Mouse (Mus musculus): ENCODE data around the gene Wdr64. TPM values are rescaled to one million over a fixed set of nuclear protein-coding genes. Genes with fewer than 3 reads are reported as not detected.

Wdr64 gene
- total and polyA plus RNA-seq, 3 experiments: 0.05 TPM; not detected in 2

- no peaks in the 10 kb centered on the region for H3K9me3 ChIP-seq (replicated peaks)
- H3K36me3 ChIP-seq (replicated peaks): no peaks in the 10 kb centered on the region
- ATAC-seq (ENCODE audit: extremely low read depth, insufficient number of reproducible peaks, low FRiP score, poor library complexity, severe bottlenecking): no peak
- no peaks in the 10 kb centered on the region for H3K27me3 ChIP-seq (ENCODE audit: insufficient read depth, low read length)
- H3K4me3 ChIP-seq (ENCODE audit: low read depth, low read length): no peak overlapping the region
- no peaks in the 10 kb centered on the region for H3K4me1 ChIP-seq (ENCODE audit: insufficient read depth, low read depth, low read length)
- no peak for TF ChIP-seq CTCF (IDR thresholded peaks at IDR 0.05; ENCODE audit: low read depth, low read length)
- TF ChIP-seq GATA2 (IDR thresholded peaks at IDR 0.05; ENCODE audit: borderline replicate concordance, low read depth, low read length): no peak
- no peak for TF ChIP-seq TAL1 (conservative IDR thresholded peaks at IDR 0.05; ENCODE audit: low read depth, low read length)
- TF ChIP-seq GATA1 (IDR thresholded peaks at IDR 0.05; ENCODE audit: borderline replicate concordance, low read length): no peak
- no peak for TF ChIP-seq POLR2AphosphoS5 (IDR thresholded peaks at IDR 0.05; ENCODE audit: insufficient replicate concordance, low read depth, low read length)
- DNase-seq (ENCODE audit: low spot score): no peak
These were observed 26.8 kb upstream of the Wdr64 start for GRCm38 (mm10) chr1:175671626-175672025.

- no peaks in the 10 kb centered on the region for H3K27me3 ChIP-seq (ENCODE audit: insufficient read depth, low read length)
- H3K4me3 ChIP-seq (ENCODE audit: low read depth, low read length): no peak overlapping the region
- H3K4me1 ChIP-seq (ENCODE audit: insufficient read depth, low read depth, low read length): no peaks in the 10 kb centered on the region
- ATAC-seq (ENCODE audit: extremely low read depth, insufficient number of reproducible peaks, low FRiP score, poor library complexity, severe bottlenecking): no peak
- no peaks in the 10 kb centered on the region for H3K9me3 ChIP-seq (replicated peaks)
- H3K36me3 ChIP-seq (replicated peaks): no peaks in the 10 kb centered on the region
- no peak for DNase-seq (ENCODE audit: low spot score)
- TF ChIP-seq TAL1 (conservative IDR thresholded peaks at IDR 0.05; ENCODE audit: low read depth, low read length) (no peak), CTCF (IDR thresholded peaks at IDR 0.05; ENCODE audit: low read depth, low read length) (no peak), GATA2 (IDR thresholded peaks at IDR 0.05; ENCODE audit: borderline replicate concordance, low read depth, low read length) (no peak), POLR2AphosphoS5 (IDR thresholded peaks at IDR 0.05; ENCODE audit: insufficient replicate concordance, low read depth, low read length) (no peak), GATA1 (IDR thresholded peaks at IDR 0.05; ENCODE audit: borderline replicate concordance, low read length) (no peak)
These were observed 24.6 kb upstream of the Wdr64 start for GRCm38 (mm10) chr1:175673563-175674325.

DNA sequence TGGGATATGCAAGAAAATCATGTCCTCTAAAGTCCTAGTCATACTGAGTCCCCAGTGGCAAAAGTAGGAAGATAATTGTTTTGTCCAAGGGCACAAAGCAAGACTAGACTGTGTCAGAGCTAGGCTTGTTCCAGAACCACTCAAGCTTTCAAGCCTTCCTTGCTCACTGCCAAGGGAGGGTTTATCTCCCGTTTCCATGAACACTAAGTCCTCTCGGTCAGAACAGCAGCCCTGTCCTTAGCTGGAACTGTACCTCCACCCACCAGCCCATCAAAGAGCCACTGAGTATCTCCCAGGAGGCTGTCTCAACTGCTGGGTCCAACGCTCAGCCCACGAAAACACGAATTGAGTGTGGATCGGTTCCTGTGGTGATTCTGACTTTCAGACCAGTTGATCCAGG, 23.3 kb upstream of the Wdr64 start:
- Histone ChIP-seq H3K4me1 (ENCODE audit: insufficient read depth, low read depth, low read length) (no peaks in the 10 kb centered on the region), H3K36me3 (replicated peaks) (no peaks in the 10 kb centered on the region), H3K4me3 (ENCODE audit: low read depth, low read length) (no peak overlapping the region), H3K27me3 (ENCODE audit: insufficient read depth, low read length) (no peaks in the 10 kb centered on the region), H3K9me3 (replicated peaks) (no peaks in the 10 kb centered on the region)
- ATAC-seq (ENCODE audit: extremely low read depth, insufficient number of reproducible peaks, low FRiP score, poor library complexity, severe bottlenecking) (no peak), DNase-seq (ENCODE audit: low spot score) (no peak)
- no peak for TF ChIP-seq POLR2AphosphoS5 (IDR thresholded peaks at IDR 0.05; ENCODE audit: insufficient replicate concordance, low read depth, low read length)
- TF ChIP-seq TAL1 (conservative IDR thresholded peaks at IDR 0.05; ENCODE audit: low read depth, low read length): no peak
- no peak for TF ChIP-seq GATA1 (IDR thresholded peaks at IDR 0.05; ENCODE audit: borderline replicate concordance, low read length)
- no peak for TF ChIP-seq GATA2 (IDR thresholded peaks at IDR 0.05; ENCODE audit: borderline replicate concordance, low read depth, low read length)
- TF ChIP-seq CTCF (IDR thresholded peaks at IDR 0.05; ENCODE audit: low read depth, low read length): no peak

DNA sequence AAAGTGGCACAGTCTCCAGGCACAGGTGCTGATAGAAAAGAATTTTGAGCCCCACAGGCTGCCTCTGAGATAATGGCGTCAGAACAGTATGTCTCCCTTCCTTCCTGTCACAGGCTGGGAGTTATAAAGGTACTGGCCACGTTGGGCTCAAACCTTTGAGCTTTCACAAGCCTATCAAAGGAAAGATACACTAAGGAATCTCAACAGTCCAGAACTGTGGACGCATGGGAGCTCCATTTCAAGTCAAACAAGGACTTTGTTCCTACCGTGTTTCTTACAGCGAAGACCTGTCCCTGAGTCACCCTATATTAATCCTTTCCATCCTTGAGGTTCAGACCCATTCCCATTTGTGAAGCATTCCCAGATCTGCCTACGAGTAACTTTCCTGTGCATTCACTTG, 20.9 kb upstream of the Wdr64 start:
- Histone ChIP-seq H3K4me1 (ENCODE audit: insufficient read depth, low read depth, low read length) (no peaks in the 10 kb centered on the region), H3K4me3 (ENCODE audit: low read depth, low read length) (no peak overlapping the region), H3K36me3 (replicated peaks) (peaks cover 7% of the 10 kb centered on the region), H3K27me3 (ENCODE audit: insufficient read depth, low read length) (no peaks in the 10 kb centered on the region), H3K9me3 (replicated peaks) (no peaks in the 10 kb centered on the region)
- ATAC-seq (ENCODE audit: extremely low read depth, insufficient number of reproducible peaks, low FRiP score, poor library complexity, severe bottlenecking) (no peak), DNase-seq (ENCODE audit: low spot score) (no peak)
- no peak for TF ChIP-seq POLR2AphosphoS5 (IDR thresholded peaks at IDR 0.05; ENCODE audit: insufficient replicate concordance, low read depth, low read length)
- TF ChIP-seq GATA1 (IDR thresholded peaks at IDR 0.05; ENCODE audit: borderline replicate concordance, low read length): no peak
- no peak for TF ChIP-seq GATA2 (IDR thresholded peaks at IDR 0.05; ENCODE audit: borderline replicate concordance, low read depth, low read length)
- TF ChIP-seq CTCF (IDR thresholded peaks at IDR 0.05; ENCODE audit: low read depth, low read length): no peak
- TF ChIP-seq TAL1 (conservative IDR thresholded peaks at IDR 0.05; ENCODE audit: low read depth, low read length): no peak

DNA sequence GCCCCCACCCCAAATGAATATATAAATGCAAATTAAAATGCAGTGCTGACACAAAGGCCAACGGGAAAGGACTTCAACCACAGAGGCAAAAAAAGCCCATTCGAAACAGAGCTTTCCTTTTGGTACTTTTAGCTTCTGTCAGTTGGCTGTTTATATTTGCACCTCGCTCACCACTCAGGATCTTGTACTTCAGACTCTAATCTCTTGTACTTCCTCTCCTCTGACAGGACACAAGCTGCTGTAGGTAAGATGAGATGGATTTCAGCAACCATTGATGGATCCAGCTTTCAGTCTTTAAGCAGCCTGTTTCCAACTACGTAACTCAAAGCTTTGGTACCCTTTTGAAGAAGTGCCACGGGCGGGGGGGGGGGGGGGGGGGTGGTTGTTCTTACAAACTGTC, 17.4 kb upstream of the Wdr64 start:
- no peak for DNase-seq (ENCODE audit: low spot score)
- H3K36me3 ChIP-seq (replicated peaks): peaks cover 14% of the 10 kb centered on the region
- no peaks in the 10 kb centered on the region for H3K4me1 ChIP-seq (ENCODE audit: insufficient read depth, low read depth, low read length)
- no peak for ATAC-seq (ENCODE audit: extremely low read depth, insufficient number of reproducible peaks, low FRiP score, poor library complexity, severe bottlenecking)
- H3K4me3 ChIP-seq (ENCODE audit: low read depth, low read length): no peak overlapping the region
- H3K9me3 ChIP-seq (replicated peaks): no peaks in the 10 kb centered on the region
- H3K27me3 ChIP-seq (ENCODE audit: insufficient read depth, low read length): no peaks in the 10 kb centered on the region
- TF ChIP-seq POLR2AphosphoS5 (IDR thresholded peaks at IDR 0.05; ENCODE audit: insufficient replicate concordance, low read depth, low read length) (no peak), GATA2 (IDR thresholded peaks at IDR 0.05; ENCODE audit: borderline replicate concordance, low read depth, low read length) (no peak), GATA1 (IDR thresholded peaks at IDR 0.05; ENCODE audit: borderline replicate concordance, low read length) (no peak), CTCF (IDR thresholded peaks at IDR 0.05; ENCODE audit: low read depth, low read length) (no peak), TAL1 (conservative IDR thresholded peaks at IDR 0.05; ENCODE audit: low read depth, low read length) (no peak)

DNA sequence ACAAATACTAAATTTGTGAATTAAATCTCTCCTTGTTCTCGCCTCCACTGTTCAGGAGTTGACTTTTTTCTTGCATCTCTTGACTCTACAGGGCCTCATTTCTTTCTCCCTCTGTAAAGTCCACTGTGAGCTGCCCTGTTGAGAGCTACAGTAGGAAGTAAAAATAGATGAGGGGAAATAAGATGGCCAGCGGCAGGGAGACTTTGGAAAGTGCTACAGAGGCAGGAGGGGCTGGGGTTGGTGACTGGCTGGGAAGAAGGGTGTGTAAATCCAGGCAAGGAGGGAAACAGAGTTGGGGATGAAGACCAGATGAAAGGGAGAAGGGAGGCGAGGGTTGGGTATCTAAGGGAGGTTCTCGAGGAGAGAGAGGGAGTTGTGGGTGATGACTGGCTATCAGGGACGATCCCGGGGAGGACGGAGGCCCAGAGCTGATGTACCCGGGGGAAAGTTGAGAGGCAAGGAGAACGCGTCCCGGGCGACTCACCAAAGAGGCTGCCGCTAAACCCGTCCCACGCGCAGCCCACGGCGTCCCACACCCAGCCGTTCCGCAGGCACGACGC, 6.6 kb upstream of the Wdr64 start:
- Histone ChIP-seq H3K27me3 (ENCODE audit: insufficient read depth, low read length) (no peaks in the 10 kb centered on the region), H3K36me3 (replicated peaks) (peaks cover 15% of the 10 kb centered on the region), H3K4me3 (ENCODE audit: low read depth, low read length) (peak overlapping the region; percentile 91), H3K4me1 (ENCODE audit: insufficient read depth, low read depth, low read length) (peaks cover 17% of the 10 kb centered on the region), H3K9me3 (replicated peaks) (no peaks in the 10 kb centered on the region)
- no peak for TF ChIP-seq TAL1 (conservative IDR thresholded peaks at IDR 0.05; ENCODE audit: low read depth, low read length)
- no peak for TF ChIP-seq GATA2 (IDR thresholded peaks at IDR 0.05; ENCODE audit: borderline replicate concordance, low read depth, low read length)
- no peak for TF ChIP-seq POLR2AphosphoS5 (IDR thresholded peaks at IDR 0.05; ENCODE audit: insufficient replicate concordance, low read depth, low read length)
- TF ChIP-seq GATA1 (IDR thresholded peaks at IDR 0.05; ENCODE audit: borderline replicate concordance, low read length): no peak
- no peak for TF ChIP-seq CTCF (IDR thresholded peaks at IDR 0.05; ENCODE audit: low read depth, low read length)
- DNase-seq (ENCODE audit: low spot score) (peak; percentile 8), ATAC-seq (ENCODE audit: extremely low read depth, insufficient number of reproducible peaks, low FRiP score, poor library complexity, severe bottlenecking) (no peak)

Data from G1E (cell line).